Mouse (Mus musculus) limb, embryonic 15.5 days (tissue): ENCODE data around the gene Ccl4. TPM values are rescaled to one million over a fixed set of nuclear protein-coding genes. Genes with fewer than 3 reads are reported as not detected.

Experiments used
- ATAC-seq: fragments of 200-750 bp; cut with Nextera tagmentation; 2 replicates; pipeline ENCODE4 v1.8.0; 2017; ENCODE audit warnings: low read depth, moderate TSS enrichment; ENCODE audit not compliant: insufficient number of reproducible peaks, low FRiP score, low TSS enrichment
- H3K27ac ChIP-seq: fragments of 300-500 bp; sonication (generic); 2 replicates; pipeline ENCODE4 v1.5.1; 2015; ENCODE audit warnings: moderate library complexity, mild to moderate bottlenecking, inconsistent platforms
- H3K27me3 ChIP-seq: fragments of 300-500 bp; sonication (generic); 2 replicates; pipeline ENCODE4 v1.6.1; 2015; ENCODE audit warnings: inconsistent platforms
- H3K36me3 ChIP-seq: fragments of 300-500 bp; sonication (generic); 2 replicates; pipeline ENCODE4 v1.6.1; 2015; ENCODE audit warnings: inconsistent platforms
- H3K4me1 ChIP-seq: fragments of 300-500 bp; sonication (generic); 2 replicates; pipeline ENCODE4 v1.6.1; 2015; ENCODE audit warnings: inconsistent platforms
- H3K4me2 ChIP-seq: fragments of 300-500 bp; sonication (generic); 2 replicates; pipeline ENCODE4 v1.6.1; 2015; ENCODE audit warnings: mild to moderate bottlenecking, inconsistent platforms
- H3K4me3 ChIP-seq: fragments of 300-500 bp; sonication (generic); 2 replicates; pipeline ENCODE4 v1.5.1; 2015; ENCODE audit warnings: mild to moderate bottlenecking, inconsistent platforms
- H3K9ac ChIP-seq: fragments of 300-500 bp; sonication (generic); 2 replicates; pipeline ENCODE4 v1.6.1; 2015; ENCODE audit warnings: inconsistent platforms
- H3K9me3 ChIP-seq: fragments of 300-500 bp; sonication (generic); 2 replicates; pipeline ENCODE4 v1.6.1; 2016; ENCODE audit warnings: inconsistent platforms
- WGBS: fragments of 180-500 bp; shearing (Covaris S2); methylation state at CpG from one replicate; pipeline ENCODE4 v1.1.7; 2015; 5-methylcytosine and 5-hydroxymethylcytosine counted together
- polyA plus RNA-seq: library from polyadenylated mRNA; unstranded; fragments of >200 nt; fragmentation: Nextera tagmentation; extraction: Ambion mirVana; gene quantifications from 2 replicates; pipeline ENCODE4 v1.2.1, GENCODE M21; 2015

Ccl4 gene
- 0.76 and 0.95 TPM in 2 replicates for polyA plus RNA-seq

GRCm38 (mm10) chr11:83662204-83662603, at the start of gene Ccl4:
Gene Ccl4, plus strand, starts transcription at chr11:83662584.
- H3K27me3 ChIP-seq: no peaks in the 10 kb centered on the region
- ATAC-seq: no peak
- no peak within 1 kb of the TSS for H3K9ac ChIP-seq
- H3K4me1 ChIP-seq: no peaks in the 10 kb centered on the region
- no peaks in the 10 kb centered on the region for H3K36me3 ChIP-seq
- 70% methylated on average over 6 of the region's 6 CpGs for WGBS
- H3K4me3 ChIP-seq: no peak within 1 kb of the TSS
- H3K27ac ChIP-seq: no peak within 1 kb of the TSS
- H3K4me2 ChIP-seq: no peak within 1 kb of the TSS
- H3K9me3 ChIP-seq: no peaks in the 10 kb centered on the region

- 78% methylated on average over 1 of the region's 1 CpGs for WGBS
These were observed 45.8 kb upstream of the Ccl4 start for GRCm38 (mm10) chr11:83616586-83616985.

GRCm38 (mm10) chr11:83618238-83618637, 44.1 kb upstream of the Ccl4 start:
- H3K9me3 ChIP-seq: no peaks in the 10 kb centered on the region
- WGBS: 64% methylated on average over 5 of the region's 5 CpGs
- no peaks in the 10 kb centered on the region for H3K36me3 ChIP-seq
- H3K4me2 ChIP-seq: no peak overlapping the region
- H3K9ac ChIP-seq: no peak overlapping the region
- no peak overlapping the region for H3K4me3 ChIP-seq
- H3K4me1 ChIP-seq: no peaks in the 10 kb centered on the region
- H3K27ac ChIP-seq: no peak overlapping the region
- H3K27me3 ChIP-seq: no peaks in the 10 kb centered on the region
- ATAC-seq: no peak

More at GRCm38 (mm10) chr11:83616586-83616985, 45.8 kb upstream of the Ccl4 start:
- no peak for ATAC-seq
- H3K27me3 ChIP-seq: no peaks in the 10 kb centered on the region
- no peak overlapping the region for H3K9ac ChIP-seq
- no peak overlapping the region for H3K27ac ChIP-seq
- no peak overlapping the region for H3K4me2 ChIP-seq
- no peak overlapping the region for H3K4me3 ChIP-seq
- no peaks in the 10 kb centered on the region for H3K4me1 ChIP-seq
- H3K36me3 ChIP-seq: no peaks in the 10 kb centered on the region
- no peaks in the 10 kb centered on the region for H3K9me3 ChIP-seq

GRCm38 (mm10) chr11:83619037-83619436, 43.3 kb upstream of the Ccl4 start:
- Histone ChIP-seq H3K4me2 (no peak overlapping the region), H3K36me3 (no peaks in the 10 kb centered on the region), H3K9me3 (no peaks in the 10 kb centered on the region), H3K4me3 (no peak overlapping the region), H3K27ac (no peak overlapping the region), H3K27me3 (no peaks in the 10 kb centered on the region), H3K4me1 (no peaks in the 10 kb centered on the region), H3K9ac (no peak overlapping the region)
- no peak for ATAC-seq
- WGBS: 94% methylated on average over 1 of the region's 1 CpGs

- Histone ChIP-seq H3K9ac (no peak overlapping the region), H3K36me3 (no peaks in the 10 kb centered on the region), H3K27me3 (no peaks in the 10 kb centered on the region), H3K27ac (no peak overlapping the region), H3K9me3 (no peaks in the 10 kb centered on the region), H3K4me2 (no peak overlapping the region), H3K4me1 (no peaks in the 10 kb centered on the region), H3K4me3 (no peak overlapping the region)
- no peak for ATAC-seq
- WGBS: 84% methylated on average over 3 of the region's 3 CpGs
These were observed 38.8 kb upstream of the Ccl4 start for GRCm38 (mm10) chr11:83623586-83623985.

- WGBS: 87% methylated on average over 9 of the region's 9 CpGs
- Histone ChIP-seq H3K9ac (no peak overlapping the region), H3K36me3 (no peaks in the 10 kb centered on the region), H3K4me2 (no peak overlapping the region), H3K27me3 (no peaks in the 10 kb centered on the region), H3K9me3 (no peaks in the 10 kb centered on the region), H3K4me3 (no peak overlapping the region), H3K4me1 (no peaks in the 10 kb centered on the region), H3K27ac (no peak overlapping the region)
- no peak for ATAC-seq
These were observed 33.6 kb upstream of the Ccl4 start for GRCm38 (mm10) chr11:83628808-83629207.

GRCm38 (mm10) chr11:83630630-83631029, 31.8 kb upstream of the Ccl4 start:
- H3K4me2 ChIP-seq: no peak overlapping the region
- no peak overlapping the region for H3K9ac ChIP-seq
- no peaks in the 10 kb centered on the region for H3K4me1 ChIP-seq
- H3K27ac ChIP-seq: no peak overlapping the region
- no peak for ATAC-seq
- H3K27me3 ChIP-seq: no peaks in the 10 kb centered on the region
- no peaks in the 10 kb centered on the region for H3K36me3 ChIP-seq
- H3K9me3 ChIP-seq: no peaks in the 10 kb centered on the region
- no peak overlapping the region for H3K4me3 ChIP-seq
- 92% methylated on average over 1 of the region's 1 CpGs for WGBS

- WGBS: 78% methylated on average over 2 of the region's 2 CpGs
- Histone ChIP-seq H3K4me1 (no peaks in the 10 kb centered on the region), H3K36me3 (no peaks in the 10 kb centered on the region), H3K4me3 (no peak overlapping the region), H3K27ac (no peak overlapping the region), H3K9me3 (no peaks in the 10 kb centered on the region), H3K4me2 (no peak overlapping the region), H3K27me3 (no peaks in the 10 kb centered on the region), H3K9ac (no peak overlapping the region)
- no peak for ATAC-seq
These were observed 31.3 kb upstream of the Ccl4 start for GRCm38 (mm10) chr11:83631065-83631464.

GRCm38 (mm10) chr11:83632744-83633143, 29.6 kb upstream of the Ccl4 start:
- no peaks in the 10 kb centered on the region for H3K36me3 ChIP-seq
- 57% methylated on average over 4 of the region's 4 CpGs for WGBS
- ATAC-seq: no peak
- H3K27me3 ChIP-seq: no peaks in the 10 kb centered on the region
- H3K4me3 ChIP-seq: no peak overlapping the region
- H3K4me2 ChIP-seq: no peak overlapping the region
- no peak overlapping the region for H3K27ac ChIP-seq
- H3K9ac ChIP-seq: no peak overlapping the region
- H3K4me1 ChIP-seq: no peaks in the 10 kb centered on the region
- H3K9me3 ChIP-seq: no peaks in the 10 kb centered on the region

- ATAC-seq: no peak
- Histone ChIP-seq H3K4me1 (no peaks in the 10 kb centered on the region), H3K27ac (no peak overlapping the region), H3K4me3 (no peak overlapping the region), H3K9me3 (no peaks in the 10 kb centered on the region), H3K36me3 (no peaks in the 10 kb centered on the region), H3K9ac (no peak overlapping the region), H3K27me3 (no peaks in the 10 kb centered on the region), H3K4me2 (no peak overlapping the region)
- WGBS: 72% methylated on average over 4 of the region's 4 CpGs
These were observed 28.0 kb upstream of the Ccl4 start for GRCm38 (mm10) chr11:83634425-83634824.

GRCm38 (mm10) chr11:83634898-83635297, 27.5 kb upstream of the Ccl4 start:
- 93% methylated on average over 2 of the region's 2 CpGs for WGBS
- Histone ChIP-seq H3K4me1 (no peaks in the 10 kb centered on the region), H3K36me3 (no peaks in the 10 kb centered on the region), H3K27me3 (no peaks in the 10 kb centered on the region), H3K9ac (no peak overlapping the region), H3K4me3 (no peak overlapping the region), H3K4me2 (no peak overlapping the region), H3K27ac (no peak overlapping the region), H3K9me3 (no peaks in the 10 kb centered on the region)
- no peak for ATAC-seq

- Histone ChIP-seq H3K4me1 (no peaks in the 10 kb centered on the region), H3K4me3 (no peak overlapping the region), H3K9me3 (no peaks in the 10 kb centered on the region), H3K27ac (no peak overlapping the region), H3K9ac (no peak overlapping the region), H3K36me3 (no peaks in the 10 kb centered on the region), H3K4me2 (no peak overlapping the region), H3K27me3 (no peaks in the 10 kb centered on the region)
- 78% methylated on average over 1 of the region's 1 CpGs for WGBS
- ATAC-seq: no peak
These were observed 25.6 kb upstream of the Ccl4 start for GRCm38 (mm10) chr11:83636742-83637235.

GRCm38 (mm10) chr11:83638934-83639333, 23.4 kb upstream of the Ccl4 start:
- Histone ChIP-seq H3K4me1 (no peaks in the 10 kb centered on the region), H3K4me2 (no peak overlapping the region), H3K27ac (no peak overlapping the region), H3K27me3 (no peaks in the 10 kb centered on the region), H3K4me3 (no peak overlapping the region), H3K36me3 (no peaks in the 10 kb centered on the region), H3K9me3 (no peaks in the 10 kb centered on the region), H3K9ac (no peak overlapping the region)
- ATAC-seq: no peak
- WGBS: 40% methylated on average over 2 of the region's 2 CpGs
